Mouse (Mus musculus) hindbrain, embryonic 16.5 days (tissue): Measurements from ENCODE around the gene Stxbp5l. TPM values are rescaled to one million over a fixed set of nuclear protein-coding genes. Genes with fewer than 3 reads are reported as not detected.

ENCODE experiments used
- ATAC-seq: fragments of 200-750 bp; cut with Nextera tagmentation; 2 replicates; pipeline ENCODE4 v1.8.0; 2017; ENCODE audit warnings: moderate TSS enrichment, moderate library complexity
- H3K27ac ChIP-seq: fragments of 300-500 bp; sonication (generic); 2 replicates; pipeline ENCODE4 v1.5.1; 2014; ENCODE audit warnings: low read depth, mild to moderate bottlenecking, control low read depth, low read length, moderate library complexity
- H3K27me3 ChIP-seq: fragments of 300-500 bp; sonication (generic); replicated peaks from 2 replicates; pipeline ENCODE4 v1.6.1; 2014; ENCODE audit warnings: low read length; ENCODE audit not compliant: control insufficient read depth, insufficient read depth
- H3K36me3 ChIP-seq: fragments of 300-500 bp; sonication (generic); 2 replicates; pipeline ENCODE4 v1.6.1; 2014; ENCODE audit warnings: mild to moderate bottlenecking, low read length, moderate library complexity, mixed read lengths; ENCODE audit not compliant: control insufficient read depth, insufficient read depth
- H3K4me1 ChIP-seq: fragments of 300-500 bp; sonication (generic); 2 replicates; pipeline ENCODE4 v1.6.1; 2014; ENCODE audit warnings: low read depth, low read length; ENCODE audit not compliant: control insufficient read depth, insufficient read depth
- H3K4me2 ChIP-seq: fragments of 300-500 bp; sonication (generic); 2 replicates; pipeline ENCODE4 v1.6.1; 2014; ENCODE audit warnings: mild to moderate bottlenecking, low read length, control low read depth, moderate library complexity
- H3K4me3 ChIP-seq: fragments of 300-500 bp; sonication (generic); 2 replicates; pipeline ENCODE4 v1.5.1; 2014; ENCODE audit warnings: mild to moderate bottlenecking, low read length, control low read depth, moderate library complexity
- H3K9ac ChIP-seq: fragments of 300-500 bp; sonication (generic); 2 replicates; pipeline ENCODE4 v1.6.1; 2014; ENCODE audit warnings: low read depth, mild to moderate bottlenecking, control low read depth, low read length, moderate library complexity
- H3K9me3 ChIP-seq: fragments of 300-500 bp; sonication (generic); 2 replicates; pipeline ENCODE4 v1.6.1; 2014; ENCODE audit warnings: mild to moderate bottlenecking, low read length, moderate library complexity; ENCODE audit not compliant: control insufficient read depth
- WGBS: fragments of 180-500 bp; shearing (Covaris S2); extraction: QIAGEN DNeasy Blood & Tissue Kit; methylation state at CpG from one replicate; pipeline ENCODE4 v1.1.7; 2014; 5-methylcytosine and 5-hydroxymethylcytosine counted together
- polyA plus RNA-seq: library from polyadenylated mRNA; unstranded; fragments of >200 nt; fragmentation: Nextera tagmentation; extraction: Ambion mirVana; gene quantifications from 2 replicates; pipeline ENCODE4 v1.2.1, GENCODE M21; 2015

Stxbp5l gene
- polyA plus RNA-seq, 1 experiment from 2014 or later, result 19.2 TPM

DNA sequence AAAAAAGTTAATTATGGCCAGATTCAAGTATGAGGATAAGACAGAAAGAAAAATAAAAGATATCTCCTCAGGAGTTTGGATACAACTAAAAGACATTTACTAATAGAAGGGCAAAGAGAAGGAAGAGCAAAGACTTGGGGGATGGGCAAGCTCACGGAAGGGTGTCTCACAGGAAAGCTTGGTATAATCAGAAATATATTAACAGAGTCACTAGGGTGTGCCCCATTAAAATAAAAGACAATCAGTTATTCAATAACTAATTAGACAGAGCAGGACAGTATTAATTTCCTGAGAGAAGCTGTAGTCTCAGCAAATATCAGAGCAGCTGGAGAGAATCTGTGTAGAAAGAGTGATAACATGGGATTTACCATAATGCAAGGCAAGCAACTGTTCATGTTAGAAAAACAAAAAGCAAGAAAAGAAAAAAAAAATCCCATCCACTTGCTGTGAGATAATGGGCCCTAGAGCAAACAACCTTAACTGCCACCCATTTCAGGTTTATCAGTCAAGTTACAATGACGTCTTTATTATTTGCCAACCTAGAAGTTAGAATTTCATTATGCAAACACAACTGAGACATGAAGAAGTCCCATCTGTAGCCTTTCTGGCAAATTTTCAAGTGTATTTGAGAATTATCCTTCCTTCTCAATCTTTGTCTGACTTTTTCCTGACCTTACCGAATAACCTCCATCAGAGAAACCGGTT is 4.6 kb upstream of the Stxbp5l start:
- Histone ChIP-seq H3K9ac (no peak overlapping the region), H3K27ac (no peak overlapping the region), H3K4me2 (no peak overlapping the region), H3K36me3 (no peaks in the 10 kb centered on the region), H3K27me3 (no peaks in the 10 kb centered on the region), H3K4me3 (no peak overlapping the region), H3K4me1 (peaks cover 2% of the 10 kb centered on the region; the same call in 1 of the 2 replicates), H3K9me3 (no peaks in the 10 kb centered on the region)
- ATAC-seq, result no peak
- WGBS, result 63% methylated on average over 4 of the region's 4 CpGs

DNA sequence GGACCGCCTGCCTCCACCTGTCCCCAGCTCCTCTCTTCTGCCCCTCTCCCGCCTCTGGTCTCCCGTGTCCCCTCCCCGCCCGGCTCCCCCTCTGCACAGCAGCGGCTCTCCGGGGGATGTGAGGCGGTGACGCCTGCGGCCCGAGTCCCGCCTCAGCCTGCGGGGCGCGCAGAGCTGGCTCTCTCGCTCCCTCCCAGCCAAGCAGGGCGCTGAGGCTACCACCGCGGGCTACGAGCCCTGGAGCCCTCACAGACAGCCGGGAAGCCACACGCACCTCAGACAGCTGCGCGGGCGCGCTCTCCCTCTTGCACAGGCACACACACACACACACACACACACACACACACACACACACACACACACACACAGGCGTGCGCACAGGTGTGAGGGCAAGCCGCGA is 393 bp downstream of the Stxbp5l start:
- H3K4me3 ChIP-seq, result peak overlapping the region; percentile 88
- peak overlapping the region; percentile 63 for H3K4me2 ChIP-seq
- no peaks in the 10 kb centered on the region for H3K9me3 ChIP-seq
- H3K27ac ChIP-seq, result peak overlapping the region; percentile 74
- WGBS, result under 1% methylated on average over 27 of the region's 30 CpGs
- ATAC-seq, result peak; percentile 87
- no peaks in the 10 kb centered on the region for H3K36me3 ChIP-seq
- H3K4me1 ChIP-seq, result peaks cover 7% of the 10 kb centered on the region; the same call in 1 of the 2 replicates
- peak overlapping the region; percentile 87 for H3K9ac ChIP-seq
- H3K27me3 ChIP-seq, result no peaks in the 10 kb centered on the region

DNA sequence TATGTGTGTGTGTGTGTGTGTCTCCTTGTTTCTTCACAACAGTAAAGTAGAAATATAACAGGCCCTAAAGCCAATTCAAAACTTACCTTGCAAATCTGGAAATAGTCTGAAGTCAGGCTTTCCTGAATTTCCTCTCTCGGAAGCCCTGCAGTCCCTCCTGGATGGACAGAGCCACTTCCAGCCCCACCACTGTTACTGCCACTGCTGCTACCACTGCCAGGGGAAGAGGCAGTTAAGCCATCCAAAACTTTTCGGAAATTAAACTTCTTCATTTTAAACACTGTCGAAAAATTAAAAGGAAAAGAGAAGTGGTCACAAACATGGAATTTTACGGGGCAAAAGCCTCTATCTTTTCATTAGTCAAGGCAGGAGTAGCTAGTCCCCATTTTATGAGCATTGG is 1.3 kb downstream of the Stxbp5l start:
- H3K27ac ChIP-seq, result no peak overlapping the region
- H3K9ac ChIP-seq, result 0 out of 2 replicates have a peak overlapping the region, but pooled peaks have one; percentile 27
- H3K4me3 ChIP-seq, result peak overlapping the region; percentile 88
- H3K27me3 ChIP-seq, result no peaks in the 10 kb centered on the region
- H3K4me2 ChIP-seq, result peak overlapping the region; percentile 63
- H3K9me3 ChIP-seq, result no peaks in the 10 kb centered on the region
- no peaks in the 10 kb centered on the region for H3K36me3 ChIP-seq
- peaks cover 7% of the 10 kb centered on the region; the same call in 1 of the 2 replicates for H3K4me1 ChIP-seq
- 51% methylated on average over 4 of the region's 4 CpGs for WGBS
- no peak for ATAC-seq

DNA sequence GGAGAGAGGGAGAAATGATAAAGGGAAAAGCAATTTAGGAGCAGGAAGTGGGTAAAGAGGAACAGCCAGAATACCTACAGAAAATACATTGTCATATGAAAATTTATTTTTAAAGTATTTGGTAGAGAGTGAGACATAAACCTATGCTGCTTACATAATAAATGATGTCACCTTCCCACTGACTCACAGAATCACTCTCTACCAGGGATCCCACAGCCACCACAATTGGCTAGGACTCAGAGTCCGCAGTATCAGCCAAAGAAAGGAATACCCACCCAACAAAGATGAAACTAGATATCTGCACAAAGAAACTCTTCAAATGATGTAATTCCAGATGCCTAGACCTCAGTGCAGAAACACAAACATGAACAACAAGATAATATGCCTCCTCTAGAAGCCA is 12.0 kb downstream of the Stxbp5l start:
- Histone ChIP-seq H3K27ac (no peak overlapping the region), H3K27me3 (no peaks in the 10 kb centered on the region), H3K9ac (no peak overlapping the region), H3K36me3 (no peaks in the 10 kb centered on the region), H3K9me3 (no peaks in the 10 kb centered on the region), H3K4me1 (no peaks in the 10 kb centered on the region), H3K4me2 (no peak overlapping the region), H3K4me3 (no peak overlapping the region)
- WGBS, result 83% methylated on average over 1 of the region's 1 CpGs
- no peak for ATAC-seq

DNA sequence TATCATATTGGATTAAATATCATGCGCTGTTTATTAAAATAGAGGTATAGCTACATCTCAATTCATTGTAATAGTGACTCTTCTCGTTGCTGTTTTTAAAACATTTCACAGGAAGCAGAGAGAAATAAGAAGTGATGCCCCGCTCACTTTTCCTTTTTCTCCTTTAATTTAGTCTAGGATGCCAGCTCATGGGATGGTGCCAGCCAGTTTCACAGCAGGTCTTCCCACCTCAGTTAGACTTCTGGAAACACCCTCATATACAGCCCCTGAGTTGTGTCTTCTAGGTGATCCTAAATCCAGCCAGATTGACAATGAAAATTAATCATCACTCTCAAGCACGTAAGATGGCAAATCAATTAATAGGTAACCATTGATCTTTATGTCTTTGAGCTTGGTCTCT is 17.3 kb downstream of the Stxbp5l start:
- Histone ChIP-seq H3K4me3 (no peak overlapping the region), H3K9me3 (no peaks in the 10 kb centered on the region), H3K27ac (no peak overlapping the region), H3K4me1 (no peaks in the 10 kb centered on the region), H3K9ac (no peak overlapping the region), H3K27me3 (no peaks in the 10 kb centered on the region), H3K4me2 (no peak overlapping the region), H3K36me3 (no peaks in the 10 kb centered on the region)
- 87% methylated on average over 4 of the region's 4 CpGs for WGBS
- ATAC-seq, result no peak

DNA sequence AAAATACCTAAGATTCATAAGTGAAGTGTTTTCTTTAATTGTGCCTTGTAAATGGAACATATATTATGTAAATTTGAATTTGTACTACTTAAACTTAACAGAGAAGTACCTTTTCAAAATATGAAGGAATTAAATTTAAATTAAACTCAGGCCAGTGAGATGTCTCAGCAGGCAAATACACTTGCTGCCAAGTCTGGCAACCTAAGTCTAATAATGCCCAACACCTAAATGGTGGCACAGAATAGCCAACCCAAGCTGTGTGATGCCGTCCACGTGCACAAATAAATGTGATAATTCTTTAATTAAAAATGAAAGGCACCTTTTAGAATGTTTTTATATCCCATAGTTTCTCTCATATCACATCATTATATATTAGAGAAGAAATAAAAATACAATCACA is 20.8 kb downstream of the Stxbp5l start:
- Histone ChIP-seq H3K9ac (no peak overlapping the region), H3K9me3 (peaks cover 3% of the 10 kb centered on the region), H3K27me3 (no peaks in the 10 kb centered on the region), H3K36me3 (no peaks in the 10 kb centered on the region; the same call in 1 of the 2 replicates), H3K4me2 (no peak overlapping the region), H3K27ac (no peak overlapping the region), H3K4me3 (no peak overlapping the region), H3K4me1 (no peaks in the 10 kb centered on the region)
- 82% methylated on average over 2 of the region's 2 CpGs for WGBS
- no peak for ATAC-seq

DNA sequence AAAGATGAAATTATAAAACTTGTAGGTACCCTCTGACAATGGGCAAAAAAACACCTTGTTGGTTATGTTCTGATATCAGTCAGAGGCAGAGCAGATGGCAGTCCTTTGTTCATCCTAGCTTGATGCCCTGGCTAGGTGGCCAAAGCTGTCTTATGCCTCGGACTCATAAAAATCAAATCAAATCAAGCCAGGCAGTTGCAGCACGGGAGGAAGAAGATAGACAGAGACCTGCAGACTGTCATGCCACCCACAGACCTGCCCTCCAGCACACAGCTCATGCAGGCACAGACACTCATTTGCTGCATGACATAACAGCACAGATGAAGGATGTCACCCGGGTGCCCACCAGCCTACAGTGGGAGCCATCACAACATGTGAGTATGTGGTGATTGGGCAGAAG is 29.1 kb downstream of the Stxbp5l start:
- WGBS, result 87% methylated on average over 3 of the region's 3 CpGs
- Histone ChIP-seq H3K9ac (no peak overlapping the region), H3K36me3 (no peaks in the 10 kb centered on the region), H3K27ac (no peak overlapping the region), H3K4me1 (no peaks in the 10 kb centered on the region), H3K4me3 (no peak overlapping the region), H3K9me3 (peaks cover 3% of the 10 kb centered on the region), H3K4me2 (no peak overlapping the region), H3K27me3 (no peaks in the 10 kb centered on the region)
- 0 out of 2 replicates have a peak, but pooled peaks have one; percentile 27 for ATAC-seq

DNA sequence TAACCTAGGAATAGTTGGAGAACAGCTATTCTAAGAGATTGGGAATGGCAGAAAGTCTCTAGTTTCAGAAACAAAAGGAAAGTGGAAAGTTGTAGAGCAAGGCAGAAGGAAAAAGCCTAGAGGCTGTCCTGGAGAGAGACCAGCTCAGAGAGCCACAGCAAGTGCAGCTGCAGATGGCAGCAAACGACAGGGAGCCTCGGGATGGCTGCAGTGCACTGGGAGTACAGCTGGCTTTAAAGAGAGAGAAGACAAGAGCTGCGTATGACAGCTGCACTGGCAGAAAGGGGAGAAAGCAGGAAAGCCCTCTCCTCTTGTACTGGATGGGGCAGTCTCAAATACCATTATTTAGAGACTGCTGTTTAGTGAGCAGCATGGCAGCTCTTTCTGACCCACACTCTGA is 37.7 kb downstream of the Stxbp5l start:
- H3K9ac ChIP-seq, result no peak overlapping the region
- no peak overlapping the region for H3K4me2 ChIP-seq
- H3K27me3 ChIP-seq, result no peaks in the 10 kb centered on the region
- H3K4me3 ChIP-seq, result no peak overlapping the region
- no peaks in the 10 kb centered on the region for H3K9me3 ChIP-seq
- no peaks in the 10 kb centered on the region for H3K4me1 ChIP-seq
- no peak overlapping the region for H3K27ac ChIP-seq
- 4% methylated on average over 3 of the region's 3 CpGs for WGBS
- peak; percentile 76; the same call in 1 of the 2 replicates for ATAC-seq
- H3K36me3 ChIP-seq, result no peaks in the 10 kb centered on the region

DNA sequence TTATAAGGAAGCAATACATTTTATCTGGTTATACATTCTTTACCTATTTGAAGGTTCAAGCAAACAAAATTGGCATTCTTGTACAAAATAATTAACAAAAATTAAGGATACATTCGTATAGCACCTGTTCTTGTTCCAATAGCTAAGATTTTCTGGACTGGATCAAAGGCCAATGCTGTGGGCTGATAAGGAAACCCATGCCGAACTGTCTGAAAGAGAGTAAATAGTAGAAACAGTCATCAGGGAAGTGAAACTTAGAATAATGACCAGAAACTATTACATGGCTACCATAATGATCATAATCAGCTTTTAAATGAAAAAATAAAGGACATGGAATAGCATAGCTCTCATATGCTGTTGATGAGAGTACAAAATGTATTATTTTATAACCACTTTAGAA is 39.8 kb downstream of the Stxbp5l start:
- Histone ChIP-seq H3K36me3 (no peaks in the 10 kb centered on the region), H3K4me1 (no peaks in the 10 kb centered on the region), H3K4me3 (no peak overlapping the region), H3K4me2 (no peak overlapping the region), H3K27ac (no peak overlapping the region), H3K9ac (no peak overlapping the region), H3K9me3 (no peaks in the 10 kb centered on the region), H3K27me3 (no peaks in the 10 kb centered on the region)
- WGBS, result 58% methylated on average over 2 of the region's 2 CpGs
- no peak for ATAC-seq
